Mouse (Mus musculus): ENCODE measurements around the gene Clasp2. TPM values are rescaled to one million over a fixed set of nuclear protein-coding genes. Genes with fewer than 3 reads are reported as not detected.

Gene Clasp2
- polyA plus RNA-seq, 1 experiment: 3.3 TPM

DNA sequence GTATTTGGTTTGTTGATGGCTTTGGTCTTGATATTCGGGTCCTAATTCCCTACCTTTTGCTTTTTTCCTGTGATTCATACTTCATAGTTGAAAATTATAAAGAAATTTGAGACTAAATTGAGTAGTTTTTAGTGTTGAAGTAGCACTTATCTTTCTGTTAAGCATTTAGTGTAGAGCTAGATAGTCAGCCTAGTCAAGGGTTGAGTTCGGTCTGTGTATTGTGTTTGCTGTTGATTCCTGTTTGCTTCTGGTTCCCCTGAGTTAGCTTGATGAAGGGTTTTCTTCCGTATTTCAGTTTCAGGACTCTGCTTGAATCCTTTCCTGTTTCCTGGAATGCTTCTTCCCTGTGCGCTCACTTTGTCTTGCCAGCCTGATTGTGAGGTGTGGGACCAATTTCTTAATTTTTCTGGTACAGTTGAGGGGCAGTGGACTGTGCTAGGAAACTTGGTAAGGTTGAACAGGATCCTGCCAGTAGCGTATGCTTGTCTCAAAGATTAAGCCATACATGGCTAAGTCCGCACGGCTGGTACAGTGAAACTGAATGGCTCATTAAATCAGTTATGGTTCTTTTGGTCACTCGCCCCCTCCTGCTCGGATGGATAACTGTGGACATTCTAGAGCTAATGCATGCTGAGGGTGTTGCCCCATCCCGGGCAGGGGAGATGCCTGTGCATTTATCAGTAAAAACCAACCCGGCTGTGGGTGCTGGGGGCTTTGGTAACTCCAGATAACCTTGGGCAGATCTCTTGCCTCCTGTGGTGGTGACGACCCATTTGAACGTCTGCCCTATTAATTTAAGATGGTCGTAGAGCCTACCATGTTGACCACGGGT is 14.8 kb downstream of the Clasp2 start:
- WGBS: 87% methylated on average over 15 of the region's 15 CpGs
- Histone ChIP-seq H3K4me1 (ENCODE audit: control insufficient read depth, insufficient read depth, insufficient read length, low read length) (peaks cover 3% of the 10 kb centered on the region; the same call in 1 of the 2 replicates), H3K4me3 (ENCODE audit: low read depth, low read length) (no peak overlapping the region), H3K36me3 (ENCODE audit: control insufficient read depth, insufficient read depth, low read length) (peaks cover 3% of the 10 kb centered on the region; the same call in 1 of the 2 replicates), H3K27me3 (ENCODE audit: control insufficient read depth, insufficient read depth, low read length) (no peaks in the 10 kb centered on the region), H3K27ac (ENCODE audit: insufficient read depth, low read depth, low read length) (no peak overlapping the region)
- no peak for TF ChIP-seq POLR2A (IDR thresholded peaks at IDR 0.05; ENCODE audit: low read depth, low read length)
- TF ChIP-seq CTCF (IDR thresholded peaks at IDR 0.05; ENCODE audit: extremely low read depth, insufficient read length, insufficient replicate concordance, low read depth, low read length): no peak

DNA sequence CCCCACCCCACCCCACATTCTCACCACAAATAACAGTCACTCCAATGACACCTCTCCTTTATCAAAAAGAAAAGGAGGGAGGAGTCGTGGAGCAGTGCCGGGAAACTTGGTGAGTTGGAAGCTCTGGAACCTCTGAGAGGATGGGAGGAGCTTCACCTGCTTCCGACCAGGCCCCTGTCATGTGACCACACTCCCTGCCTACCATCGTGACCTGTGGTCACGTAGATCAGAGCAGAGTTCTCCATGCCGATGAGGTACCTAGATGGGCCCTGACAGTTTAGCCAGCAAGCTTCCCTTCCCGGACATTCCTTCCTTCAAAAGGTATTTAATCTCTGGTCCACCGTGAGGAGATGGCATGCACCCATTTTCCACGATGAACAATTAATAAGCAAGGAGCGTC is 17.2 kb downstream of the Clasp2 start:
- no peak overlapping the region for H3K4me3 ChIP-seq (ENCODE audit: low read depth, low read length)
- TF ChIP-seq POLR2A (IDR thresholded peaks at IDR 0.05; ENCODE audit: low read depth, low read length): no peak
- H3K27me3 ChIP-seq (ENCODE audit: control insufficient read depth, insufficient read depth, low read length): no peaks in the 10 kb centered on the region
- WGBS: 92% methylated on average over 10 of the region's 10 CpGs
- no peak overlapping the region for H3K27ac ChIP-seq (ENCODE audit: insufficient read depth, low read depth, low read length)
- peaks cover 4% of the 10 kb centered on the region; the same call in 1 of the 2 replicates for H3K36me3 ChIP-seq (ENCODE audit: control insufficient read depth, insufficient read depth, low read length)
- H3K4me1 ChIP-seq (ENCODE audit: control insufficient read depth, insufficient read depth, insufficient read length, low read length): peaks cover 3% of the 10 kb centered on the region; the same call in 1 of the 2 replicates

DNA sequence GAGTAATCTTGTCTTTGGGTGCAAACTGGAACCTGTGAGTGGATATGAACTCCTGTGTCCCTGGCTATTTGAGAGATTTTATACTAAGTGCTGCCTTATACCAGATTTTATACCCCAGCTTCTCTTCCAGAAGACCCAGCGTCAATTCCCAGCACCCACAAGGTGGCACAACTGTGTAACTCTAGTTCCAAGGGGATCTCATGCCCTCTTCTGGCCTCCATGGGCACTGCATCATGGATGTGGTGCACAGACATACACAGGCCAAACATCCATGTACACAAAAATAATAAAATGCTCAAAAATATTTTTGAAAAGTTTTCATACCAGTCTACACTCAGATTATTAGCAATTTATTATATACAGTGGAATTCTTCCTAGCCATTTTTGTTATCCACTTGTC is 18.4 kb downstream of the Clasp2 start:
- H3K36me3 ChIP-seq (ENCODE audit: control insufficient read depth, insufficient read depth, low read length): peaks cover 4% of the 10 kb centered on the region; the same call in 1 of the 2 replicates
- H3K27ac ChIP-seq (ENCODE audit: insufficient read depth, low read depth, low read length): no peak overlapping the region
- 91% methylated on average over 1 of the region's 1 CpGs for WGBS
- no peaks in the 10 kb centered on the region for H3K27me3 ChIP-seq (ENCODE audit: control insufficient read depth, insufficient read depth, low read length)
- no peaks in the 10 kb centered on the region for H3K4me1 ChIP-seq (ENCODE audit: control insufficient read depth, insufficient read depth, insufficient read length, low read length)
- TF ChIP-seq CTCF (IDR thresholded peaks at IDR 0.05; ENCODE audit: extremely low read depth, insufficient read length, insufficient replicate concordance, low read depth, low read length) (peak; percentile 34; the same call in 1 of the 2 replicates), POLR2A (IDR thresholded peaks at IDR 0.05; ENCODE audit: low read depth, low read length) (no peak)
- no peak overlapping the region for H3K4me3 ChIP-seq (ENCODE audit: low read depth, low read length)

DNA sequence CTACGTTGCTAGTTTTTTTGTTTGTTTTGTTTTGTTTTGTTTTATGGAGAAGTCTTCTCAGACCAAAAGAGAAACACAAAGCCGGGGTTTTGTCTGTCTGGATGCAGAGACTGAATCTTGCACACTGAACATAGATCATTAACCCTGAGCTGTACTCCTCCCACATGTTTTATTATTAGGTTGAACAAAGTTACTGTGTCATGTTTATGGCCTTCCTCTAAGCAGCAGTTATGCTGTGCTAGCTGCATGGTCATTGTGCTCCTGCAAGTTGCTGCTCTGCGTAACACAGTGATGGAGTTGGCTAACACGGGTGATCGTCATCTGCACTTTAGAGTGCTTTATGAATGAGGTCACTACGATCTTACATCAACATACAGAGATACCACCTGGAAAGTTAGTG is 21.1 kb downstream of the Clasp2 start:
- H3K27ac ChIP-seq (ENCODE audit: insufficient read depth, low read depth, low read length): no peak overlapping the region
- WGBS: 48% methylated on average over 6 of the region's 6 CpGs
- H3K36me3 ChIP-seq (ENCODE audit: control insufficient read depth, insufficient read depth, low read length): peaks cover 6% of the 10 kb centered on the region; the same call in 1 of the 2 replicates
- no peaks in the 10 kb centered on the region for H3K27me3 ChIP-seq (ENCODE audit: control insufficient read depth, insufficient read depth, low read length)
- no peak overlapping the region for H3K4me3 ChIP-seq (ENCODE audit: low read depth, low read length)
- no peaks in the 10 kb centered on the region for H3K4me1 ChIP-seq (ENCODE audit: control insufficient read depth, insufficient read depth, insufficient read length, low read length)
- TF ChIP-seq POLR2A (IDR thresholded peaks at IDR 0.05; ENCODE audit: low read depth, low read length) (no peak), CTCF (IDR thresholded peaks at IDR 0.05; ENCODE audit: extremely low read depth, insufficient read length, insufficient replicate concordance, low read depth, low read length) (no peak)

DNA sequence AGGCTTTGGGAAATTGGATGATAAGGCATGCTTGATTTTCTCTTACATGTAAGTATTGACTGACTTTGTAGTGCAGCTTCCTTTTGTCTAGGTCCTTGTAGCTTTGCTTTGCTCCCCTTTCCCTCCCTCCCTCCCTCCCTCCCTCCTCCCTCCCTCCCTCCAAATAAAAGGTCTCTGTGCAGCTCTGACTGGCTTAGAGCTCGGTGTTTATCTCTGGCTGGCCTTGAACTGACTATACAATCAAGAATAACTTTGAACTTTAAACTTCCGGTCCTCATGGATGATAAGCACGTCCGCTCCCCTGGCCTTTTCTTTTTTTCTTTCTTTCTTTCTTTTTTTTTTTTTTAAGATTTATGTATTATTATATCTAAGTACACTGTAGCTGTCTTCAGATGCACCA is 21.9 kb downstream of the Clasp2 start:
- H3K27me3 ChIP-seq (ENCODE audit: control insufficient read depth, insufficient read depth, low read length): no peaks in the 10 kb centered on the region
- TF ChIP-seq POLR2A (IDR thresholded peaks at IDR 0.05; ENCODE audit: low read depth, low read length) (no peak), CTCF (IDR thresholded peaks at IDR 0.05; ENCODE audit: extremely low read depth, insufficient read length, insufficient replicate concordance, low read depth, low read length) (no peak)
- H3K27ac ChIP-seq (ENCODE audit: insufficient read depth, low read depth, low read length): no peak overlapping the region
- peaks cover 6% of the 10 kb centered on the region; the same call in 1 of the 2 replicates for H3K36me3 ChIP-seq (ENCODE audit: control insufficient read depth, insufficient read depth, low read length)
- 19% methylated on average over 4 of the region's 4 CpGs for WGBS
- H3K4me1 ChIP-seq (ENCODE audit: control insufficient read depth, insufficient read depth, insufficient read length, low read length): no peaks in the 10 kb centered on the region
- no peak overlapping the region for H3K4me3 ChIP-seq (ENCODE audit: low read depth, low read length)

DNA sequence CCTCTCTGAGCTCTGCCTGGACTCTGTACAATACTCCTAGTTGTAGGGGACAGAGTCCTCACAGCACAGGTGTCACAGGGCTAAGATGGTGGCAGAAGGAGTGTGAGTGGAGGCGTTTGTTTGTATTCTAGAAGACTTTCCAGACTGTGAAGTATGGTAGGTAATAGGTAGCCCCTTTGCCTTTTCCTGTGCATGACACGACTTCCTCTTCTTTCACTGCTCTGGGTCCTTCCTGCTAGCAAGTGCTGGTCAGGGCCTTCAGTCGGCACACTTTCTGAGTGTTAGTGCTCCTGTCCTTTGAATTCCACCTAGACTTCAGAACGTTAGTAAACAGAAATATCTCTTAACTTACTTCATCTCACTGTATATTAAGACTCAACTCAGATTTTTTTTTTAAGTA is 29.4 kb downstream of the Clasp2 start:
- Histone ChIP-seq H3K4me1 (ENCODE audit: control insufficient read depth, insufficient read depth, insufficient read length, low read length) (no peaks in the 10 kb centered on the region), H3K27ac (ENCODE audit: insufficient read depth, low read depth, low read length) (no peak overlapping the region), H3K4me3 (ENCODE audit: low read depth, low read length) (no peak overlapping the region), H3K36me3 (ENCODE audit: control insufficient read depth, insufficient read depth, low read length) (peaks cover 13% of the 10 kb centered on the region), H3K27me3 (ENCODE audit: control insufficient read depth, insufficient read depth, low read length) (no peaks in the 10 kb centered on the region)
- TF ChIP-seq POLR2A (IDR thresholded peaks at IDR 0.05; ENCODE audit: low read depth, low read length) (no peak), CTCF (IDR thresholded peaks at IDR 0.05; ENCODE audit: extremely low read depth, insufficient read length, insufficient replicate concordance, low read depth, low read length) (no peak)
- 61% methylated on average over 4 of the region's 4 CpGs for WGBS

DNA sequence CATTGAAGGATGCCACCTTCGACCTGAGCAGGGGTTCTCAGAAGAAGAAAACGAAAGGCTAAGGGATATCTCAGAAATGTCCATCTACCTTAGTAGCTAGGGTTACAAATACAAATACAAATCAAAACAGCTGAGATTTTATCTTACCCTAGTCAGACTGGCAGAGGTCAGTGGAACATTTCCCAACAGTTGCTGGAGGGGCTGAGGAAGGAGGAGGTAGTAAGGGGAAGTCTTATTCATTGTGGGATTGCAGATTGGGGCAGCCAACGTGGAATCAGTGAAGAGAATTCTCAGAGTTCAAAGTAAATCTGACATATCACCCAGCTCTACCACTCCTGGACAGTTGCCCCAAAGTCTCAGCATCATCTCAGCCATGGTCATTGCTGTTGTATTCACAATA is 39.6 kb downstream of the Clasp2 start:
- Histone ChIP-seq H3K4me3 (ENCODE audit: low read depth, low read length) (no peak overlapping the region), H3K27me3 (ENCODE audit: control insufficient read depth, insufficient read depth, low read length) (no peaks in the 10 kb centered on the region), H3K27ac (ENCODE audit: insufficient read depth, low read depth, low read length) (no peak overlapping the region), H3K4me1 (ENCODE audit: control insufficient read depth, insufficient read depth, insufficient read length, low read length) (peaks cover 2% of the 10 kb centered on the region; the same call in 1 of the 2 replicates), H3K36me3 (ENCODE audit: control insufficient read depth, insufficient read depth, low read length) (0 out of 2 replicates have a peak, but pooled peaks cover 2% of the 10 kb centered on the region)
- TF ChIP-seq POLR2A (IDR thresholded peaks at IDR 0.05; ENCODE audit: low read depth, low read length): no peak
- no peak for TF ChIP-seq CTCF (IDR thresholded peaks at IDR 0.05; ENCODE audit: extremely low read depth, insufficient read length, insufficient replicate concordance, low read depth, low read length)
- 79% methylated on average over 3 of the region's 3 CpGs for WGBS

Data from small intestine, adult 2 months (tissue).